Mouse (Mus musculus) frontal cortex, postnatal 14 days (tissue): Measurements from ENCODE around the gene Piezo1.

Experiments
- DNase-seq, 2 experiments: peaks; one replicate each; pipeline ENCODE4 v3.0.0; 2022; ENCODE audit warnings: low spot score in 2 of 2

The Piezo1 gene

GRCm38 (mm10) chr8:122457171-122457570 lies 94.0 kb downstream of the Piezo1 start:
- no peak for DNase-seq

GRCm38 (mm10) chr8:122454409-122454808 lies 96.7 kb downstream of the Piezo1 start:
- DNase-seq, result no peak

GRCm38 (mm10) chr8:122452154-122452553 lies 99.0 kb downstream of the Piezo1 start:
- no peak for DNase-seq

- no peak for DNase-seq
Observed at GRCm38 (mm10) chr8:122451161-122451703, 99.9 kb downstream of the Piezo1 start.

- DNase-seq, result no peak
Observed at GRCm38 (mm10) chr8:122445203-122445602, 105.9 kb downstream of the Piezo1 start.

- DNase-seq, result peak; percentile 70 to 77
Observed at GRCm38 (mm10) chr8:122444058-122444748, 106.9 kb downstream of the Piezo1 start.

- peak; percentile 99 for DNase-seq
Observed at GRCm38 (mm10) chr8:122443262-122444006, 107.7 kb downstream of the Piezo1 start, which contains the start of gene Mvd. Gene Mvd (minus strand): TSS chr8:122443422.

- no peak for DNase-seq
Observed at GRCm38 (mm10) chr8:122442781-122443180, 108.3 kb downstream of the Piezo1 start.

GRCm38 (mm10) chr8:122442356-122442755 lies 108.8 kb downstream of the Piezo1 start:
- no peak for DNase-seq

GRCm38 (mm10) chr8:122441326-122441725 lies 109.8 kb downstream of the Piezo1 start:
- DNase-seq, result no peak

- DNase-seq, result no peak
Observed at GRCm38 (mm10) chr8:122439336-122439735, 111.8 kb downstream of the Piezo1 start.

GRCm38 (mm10) chr8:122437708-122438331 lies 113.3 kb downstream of the Piezo1 start:
- DNase-seq, result no peak

- no peak for DNase-seq
Observed at GRCm38 (mm10) chr8:122436586-122437125, 114.5 kb downstream of the Piezo1 start.

GRCm38 (mm10) chr8:122436146-122436545 lies 115.0 kb downstream of the Piezo1 start:
- DNase-seq, result no peak

GRCm38 (mm10) chr8:122435375-122435774 lies 115.8 kb downstream of the Piezo1 start:
- no peak for DNase-seq

GRCm38 (mm10) chr8:122433269-122433905 lies 117.7 kb downstream of the Piezo1 start:
- DNase-seq, result no peak

- no peak for DNase-seq
Observed at GRCm38 (mm10) chr8:122432443-122433268, 118.5 kb downstream of the Piezo1 start, which contains the start of gene Cyba. Gene Cyba (minus strand): TSS chr8:122432930.
